Comparison of ENCODE assay signal across 19 mouse cellular contexts in the genomic region with DNA sequence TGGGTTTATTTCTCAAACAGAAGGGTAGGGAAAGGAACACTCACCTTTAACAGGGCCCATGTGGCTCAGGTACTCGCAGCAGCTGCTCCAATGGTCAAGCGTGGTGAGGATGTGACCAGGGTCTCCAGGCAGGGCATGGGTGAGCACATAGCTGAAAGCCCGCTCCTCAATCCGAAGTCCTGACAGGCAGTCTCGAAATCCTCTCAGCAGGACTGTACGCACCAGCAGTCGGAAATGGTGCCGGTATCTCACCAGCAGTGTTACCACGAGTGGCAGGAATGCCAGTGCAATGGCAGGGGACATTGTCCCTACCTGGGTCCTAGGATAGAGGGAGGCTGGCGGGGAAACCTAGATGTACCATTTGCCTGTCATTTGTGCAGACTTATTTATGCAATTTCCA. TPM values are rescaled to one million over a fixed set of nuclear protein-coding genes. Genes with fewer than 3 reads are reported as not detected.
"Had no signal": no experiment of that assay in that cellular context is flagged by ENCODE, and none has a peak within 500 bp of the region (broad histone marks: within the 10 kb centered on the region; RNA-seq: fewer than 3 reads in every experiment).

No protein-coding gene starts in this region.

- H3K27ac ChIP-seq: midbrain, embryonic 13.5 days; midbrain, embryonic 15.5 days; neural tube, embryonic 12.5 days; stomach, embryonic 15.5 days; stomach, postnatal 0 days had no signal

- H3K9me3 ChIP-seq: midbrain, embryonic 13.5 days; midbrain, embryonic 15.5 days; neural tube, embryonic 12.5 days; stomach, embryonic 15.5 days had no signal

- DNase-seq: lung, adult 18-20 months; lung, embryonic 14.5 days; lung, postnatal 10 days; lung, postnatal 4 days; right cerebral cortex, postnatal 14 days; thymus, adult 2 months; thymus, postnatal 25 days; thymus, postnatal 4 days had no signal

- H3K9ac ChIP-seq: lung, embryonic 14.5 days; midbrain, embryonic 13.5 days; midbrain, embryonic 15.5 days; neural tube, embryonic 12.5 days; stomach, embryonic 15.5 days had no signal

- H3K4me2 ChIP-seq: lung, embryonic 14.5 days; midbrain, embryonic 11.5 days; midbrain, embryonic 13.5 days; midbrain, embryonic 15.5 days; neural tube, embryonic 12.5 days; stomach, embryonic 15.5 days had no signal

- H3K27me3 ChIP-seq: megakaryocyte, embryonic 14.5 days; midbrain, embryonic 13.5 days; midbrain, embryonic 15.5 days; neural tube, embryonic 12.5 days; stomach, embryonic 15.5 days had no signal

- H3K4me3 ChIP-seq: megakaryocyte, embryonic 14.5 days; midbrain, embryonic 13.5 days; midbrain, embryonic 15.5 days; neural tube, embryonic 12.5 days; stomach, embryonic 15.5 days had no signal

- ATAC-seq: midbrain, embryonic 13.5 days; midbrain, embryonic 15.5 days had no signal

RNA-seq across cellular contexts. Expression of gene Tomt, which starts 4.2 kb away (rescaled TPM):
- total RNA-seq: megakaryocyte progenitor cell, adult 5-6 weeks; midbrain, postnatal 0 days; monocyte, adult 5-6 weeks; neutrophil, adult 5-6 weeks had no signal
- polyA plus RNA-seq: stomach, postnatal 0 days had no signal

RNA-seq across cellular contexts. Expression of gene Folr1, which starts 31.4 kb away (rescaled TPM):
- total RNA-seq: monocyte, adult 5-6 weeks had no signal
